Mouse (Mus musculus): ENCODE measurements at regions not wholly inside any gene's neighbourhood (a gene's known extent, or its start where the extent isn't known, plus 50 kb on each side); places are given as distances from the start of the nearest gene placed in this dataset.

DNA sequence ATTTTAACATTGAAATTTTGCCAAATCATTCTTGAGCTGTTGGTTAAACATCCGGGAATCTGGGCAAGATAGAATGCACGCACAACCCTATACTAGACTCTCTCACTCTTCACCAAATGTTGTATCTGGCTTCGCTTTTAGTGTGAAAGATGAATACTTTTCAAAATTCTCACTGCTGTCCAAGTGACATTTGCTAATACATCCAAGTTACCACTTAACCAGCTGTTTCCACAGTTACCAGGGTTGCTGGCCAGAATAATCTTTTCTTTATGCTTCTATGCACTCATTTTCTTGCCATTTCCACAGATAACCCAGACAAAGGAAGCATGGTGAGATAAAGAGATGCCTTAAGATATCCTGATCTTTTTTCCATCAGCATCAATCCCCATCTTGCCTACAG is 294.9 kb downstream of the Foxa2 start:
- DNase-seq (ENCODE audit: low spot score in 2 of 2), result peak in 1 of 2 experiments; percentile 1
- Histone ChIP-seq H3K4me3 (no peak overlapping the region), H3K27ac (no peak overlapping the region)
- TF ChIP-seq CTCF (conservative IDR thresholded peaks at IDR 0.05), result no peak

GRCm38 (mm10) chr2:147748006-147748405 is 298.8 kb downstream of the Foxa2 start:
- H3K27ac ChIP-seq, result no peak overlapping the region
- no peak for DNase-seq (ENCODE audit: low spot score in 2 of 2)
- TF ChIP-seq CTCF (conservative IDR thresholded peaks at IDR 0.05), result no peak
- no peak overlapping the region for H3K4me3 ChIP-seq

GRCm38 (mm10) chr2:147743908-147744307 is 302.9 kb downstream of the Foxa2 start:
- Histone ChIP-seq H3K4me3 (no peak overlapping the region), H3K27ac (no peak overlapping the region)
- DNase-seq (ENCODE audit: low spot score in 2 of 2), result no peak
- TF ChIP-seq CTCF (conservative IDR thresholded peaks at IDR 0.05), result no peak

DNA sequence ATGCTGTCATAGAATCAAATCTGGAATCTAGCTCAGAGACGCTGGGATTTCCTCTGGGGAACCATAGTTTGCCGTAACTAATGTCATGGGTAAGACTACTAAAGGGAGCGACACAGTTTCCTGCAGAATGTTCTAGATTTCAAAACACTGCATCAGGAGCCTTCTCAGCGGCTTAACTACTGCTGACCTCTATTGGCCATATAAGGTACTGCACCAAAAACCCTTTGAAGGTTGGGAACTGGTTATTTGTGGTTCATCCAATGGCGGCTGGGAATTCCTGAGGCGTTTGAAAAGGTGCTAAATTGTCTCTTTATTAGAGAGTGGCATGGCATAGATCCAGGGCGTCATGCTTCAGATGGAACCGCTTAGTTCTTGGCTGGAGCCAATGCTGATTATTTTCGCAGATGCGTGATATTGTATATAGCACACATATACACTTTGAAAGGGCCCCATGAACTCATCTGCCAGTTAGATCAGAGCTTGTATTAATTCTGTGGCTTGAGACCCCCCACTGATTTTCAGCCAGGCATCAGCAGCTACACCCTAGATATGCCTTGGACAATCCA is 308.4 kb downstream of the Foxa2 start:
- peak; percentile 94 for TF ChIP-seq CTCF (conservative IDR thresholded peaks at IDR 0.05)
- Histone ChIP-seq H3K4me3 (no peak overlapping the region), H3K27ac (no peak overlapping the region)
- DNase-seq (ENCODE audit: low spot score in 2 of 2), result peak; percentile 35 to 77

GRCm38 (mm10) chr2:147727396-147727795 is 319.4 kb downstream of the Foxa2 start:
- DNase-seq (ENCODE audit: low spot score in 2 of 2), result no peak
- no peak overlapping the region for H3K27ac ChIP-seq
- no peak overlapping the region for H3K4me3 ChIP-seq
- TF ChIP-seq CTCF (conservative IDR thresholded peaks at IDR 0.05), result no peak

GRCm38 (mm10) chr2:147718936-147719335 is 327.8 kb downstream of the Foxa2 start:
- TF ChIP-seq CTCF (conservative IDR thresholded peaks at IDR 0.05), result no peak
- H3K27ac ChIP-seq, result no peak overlapping the region
- no peak for DNase-seq (ENCODE audit: low spot score in 2 of 2)
- no peak overlapping the region for H3K4me3 ChIP-seq

GRCm38 (mm10) chr2:147717484-147717947 is 329.3 kb downstream of the Foxa2 start:
- no peak overlapping the region for H3K4me3 ChIP-seq
- no peak overlapping the region for H3K27ac ChIP-seq
- TF ChIP-seq CTCF (conservative IDR thresholded peaks at IDR 0.05), result no peak
- no peak for DNase-seq (ENCODE audit: low spot score in 2 of 2)

DNA sequence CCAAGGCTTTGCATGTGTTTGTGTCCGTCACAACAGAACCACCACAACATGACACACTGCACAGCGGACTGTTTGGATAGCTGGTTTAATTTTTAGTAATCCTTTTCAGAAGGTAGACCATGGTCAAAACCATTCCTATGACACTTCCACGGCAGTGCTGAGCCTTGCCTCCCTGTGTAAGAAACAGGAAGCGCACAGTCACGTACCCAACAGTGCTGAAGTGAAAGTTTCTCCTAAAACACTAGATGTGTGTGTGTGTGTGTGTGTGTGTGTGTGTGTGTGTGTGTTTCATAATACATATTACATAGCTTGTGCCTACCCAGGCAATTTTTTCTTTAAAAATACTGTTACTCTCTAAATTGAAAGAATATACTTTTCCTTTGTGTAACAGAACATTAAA is 331.0 kb downstream of the Foxa2 start:
- no peak for TF ChIP-seq CTCF (conservative IDR thresholded peaks at IDR 0.05)
- H3K27ac ChIP-seq, result no peak overlapping the region
- H3K4me3 ChIP-seq, result no peak overlapping the region
- no peak for DNase-seq (ENCODE audit: low spot score in 2 of 2)

DNA sequence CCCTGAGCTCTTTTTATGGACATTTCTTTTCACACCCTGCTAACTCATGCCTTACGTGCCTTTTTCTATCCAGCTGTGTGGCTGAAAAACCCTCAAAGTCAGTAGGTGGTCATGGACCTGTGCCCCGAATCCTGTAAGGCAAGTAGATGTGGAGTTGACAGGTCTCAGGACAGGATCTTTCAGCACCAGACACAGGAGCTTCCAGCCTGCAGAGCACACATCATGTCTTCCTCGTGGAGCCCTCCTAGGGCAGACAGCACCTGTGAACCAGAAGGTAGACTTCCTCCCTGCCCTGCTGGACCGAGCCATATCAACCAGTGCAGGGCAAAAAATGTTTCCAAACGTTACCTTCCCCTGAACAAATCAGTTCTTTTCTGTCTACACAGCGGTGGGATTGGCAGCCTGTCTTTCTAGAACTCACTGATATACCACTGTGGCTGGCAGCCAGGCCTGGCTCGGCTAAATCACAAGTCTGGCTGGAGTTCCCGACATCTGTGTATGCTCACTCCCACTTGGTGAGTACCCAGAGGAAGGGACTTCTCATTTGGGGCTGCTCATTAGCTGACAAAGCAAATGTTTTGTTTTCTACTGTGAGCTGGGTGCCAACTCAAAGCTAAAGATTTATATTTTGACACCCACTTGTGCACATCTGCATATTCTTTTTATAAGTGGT is 336.0 kb downstream of the Foxa2 start:
- no peak for DNase-seq (ENCODE audit: low spot score in 2 of 2)
- H3K4me3 ChIP-seq, result no peak overlapping the region
- no peak overlapping the region for H3K27ac ChIP-seq
- TF ChIP-seq CTCF (conservative IDR thresholded peaks at IDR 0.05), result no peak

DNA sequence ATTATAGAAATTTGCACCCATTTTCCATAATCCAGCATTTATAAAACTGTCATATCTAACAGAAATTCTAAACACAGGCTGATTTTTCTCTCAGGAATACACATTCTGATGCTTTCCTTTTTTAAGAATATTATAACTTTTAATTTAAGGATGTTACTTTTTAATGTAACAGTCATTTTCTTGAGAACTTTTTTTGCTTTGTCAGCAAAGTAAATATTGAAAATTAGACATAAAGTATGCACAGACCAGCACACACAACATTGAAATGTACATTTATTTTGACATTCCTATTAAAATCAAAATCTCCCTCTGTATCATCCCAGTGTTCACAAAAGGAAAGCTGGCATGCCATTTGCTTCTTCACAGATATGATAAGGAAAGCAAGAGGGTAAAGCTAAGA is 337.0 kb downstream of the Foxa2 start:
- no peak for DNase-seq (ENCODE audit: low spot score in 2 of 2)
- TF ChIP-seq CTCF (conservative IDR thresholded peaks at IDR 0.05), result no peak
- no peak overlapping the region for H3K27ac ChIP-seq
- no peak overlapping the region for H3K4me3 ChIP-seq

GRCm38 (mm10) chr2:147707156-147707555 is 339.6 kb downstream of the Foxa2 start:
- Histone ChIP-seq H3K27ac (no peak overlapping the region), H3K4me3 (no peak overlapping the region)
- DNase-seq (ENCODE audit: low spot score in 2 of 2), result no peak
- TF ChIP-seq CTCF (conservative IDR thresholded peaks at IDR 0.05), result no peak

DNA sequence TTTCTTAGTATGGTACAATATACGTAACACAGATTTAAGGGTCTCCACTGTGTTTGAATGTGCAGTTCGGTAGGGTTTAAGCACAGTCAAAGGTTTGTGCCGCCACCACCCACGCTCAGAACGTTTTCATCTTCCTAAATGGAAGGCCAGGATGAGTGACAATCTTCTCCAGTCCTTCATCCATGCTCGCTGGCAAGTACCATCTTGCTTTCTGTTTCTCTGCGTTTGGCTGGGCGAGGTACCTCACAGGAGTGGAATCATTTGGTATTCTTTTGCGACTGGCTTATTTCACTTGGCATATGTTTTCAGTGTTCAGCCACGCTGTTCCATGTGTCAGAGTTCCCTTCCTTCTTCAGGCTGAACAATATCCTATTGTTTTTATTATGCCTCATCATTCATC is 342.3 kb downstream of the Pax1 start:
- Histone ChIP-seq H3K4me3 (no peak overlapping the region), H3K27ac (no peak overlapping the region)
- no peak for DNase-seq (ENCODE audit: low spot score in 2 of 2)
- no peak for TF ChIP-seq CTCF (conservative IDR thresholded peaks at IDR 0.05)

- no peak for DNase-seq (ENCODE audit: low spot score in 2 of 2)
- no peak for TF ChIP-seq CTCF (conservative IDR thresholded peaks at IDR 0.05)
- H3K27ac ChIP-seq, result no peak overlapping the region
- H3K4me3 ChIP-seq, result no peak overlapping the region
Observed at GRCm38 (mm10) chr2:147702330-147703063, 340.8 kb downstream of the Pax1 start.
